Mouse (Mus musculus): Measurements from ENCODE around the gene Aga.
"Not testable (repeated sequence)": the region's sequence is repeated elsewhere in the genome, so short reads cannot be mapped to it uniquely, and the experiment has no call there.

Aga gene

DNA sequence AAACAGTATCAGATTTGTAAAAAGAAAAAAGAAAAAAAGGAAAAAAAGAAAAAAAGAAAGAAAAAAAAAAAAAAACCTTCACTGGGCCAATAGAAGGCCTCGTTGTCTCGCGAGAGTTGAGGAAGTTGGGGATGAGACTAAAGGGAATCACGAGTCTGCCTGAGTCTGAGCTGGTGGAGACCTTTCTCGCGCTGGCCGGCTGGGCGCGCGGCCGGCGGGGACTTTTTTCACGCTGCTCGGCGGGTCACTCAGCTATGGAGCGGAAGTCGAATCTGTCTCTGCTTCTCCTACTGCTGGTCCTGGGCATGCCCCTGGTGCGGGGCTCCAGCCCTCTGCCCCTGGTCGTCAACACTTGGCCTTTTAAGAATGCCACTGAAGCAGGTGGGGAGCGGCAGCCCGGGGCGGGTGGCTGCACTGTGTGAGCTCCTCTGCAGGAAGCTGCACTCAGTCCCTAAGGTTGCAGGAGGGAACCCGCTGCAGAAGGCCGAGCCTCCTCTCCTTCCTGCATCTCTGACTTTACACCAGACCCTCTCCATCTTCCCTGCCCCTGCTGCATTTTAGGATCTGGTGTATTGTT, at the start of gene Aga:
Gene Aga, plus strand, starts transcription at position 177 of the 577 bp plus-strand sequence.
- peak; percentile 82 for DNase-seq (ENCODE audit: low read depth)

GRCm38 (mm10) chr8:53489063-53489462, 22.5 kb upstream of the Aga start:
- DNase-seq (ENCODE audit: low read depth) = no peak

DNA sequence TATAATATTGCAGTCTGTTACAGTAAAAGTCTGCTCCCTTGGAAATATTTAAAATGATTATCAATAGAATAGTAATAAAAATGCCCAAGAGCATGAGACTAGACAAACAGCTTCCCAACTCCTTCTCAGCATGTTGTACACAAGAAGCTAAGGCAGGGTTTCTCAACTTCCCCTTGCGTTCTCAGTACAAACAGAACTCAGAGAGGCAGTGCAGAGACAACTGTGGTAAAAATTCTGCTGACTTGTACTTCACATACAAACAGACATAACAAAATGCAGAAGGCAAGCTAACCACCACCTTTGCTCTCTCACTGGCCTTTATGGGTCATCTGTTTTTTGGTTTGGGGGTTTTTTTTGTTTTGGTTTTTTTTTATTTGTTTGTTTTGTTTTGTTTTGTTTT, 15.3 kb upstream of the Aga start:
- no peak for DNase-seq (ENCODE audit: low read depth)

DNA sequence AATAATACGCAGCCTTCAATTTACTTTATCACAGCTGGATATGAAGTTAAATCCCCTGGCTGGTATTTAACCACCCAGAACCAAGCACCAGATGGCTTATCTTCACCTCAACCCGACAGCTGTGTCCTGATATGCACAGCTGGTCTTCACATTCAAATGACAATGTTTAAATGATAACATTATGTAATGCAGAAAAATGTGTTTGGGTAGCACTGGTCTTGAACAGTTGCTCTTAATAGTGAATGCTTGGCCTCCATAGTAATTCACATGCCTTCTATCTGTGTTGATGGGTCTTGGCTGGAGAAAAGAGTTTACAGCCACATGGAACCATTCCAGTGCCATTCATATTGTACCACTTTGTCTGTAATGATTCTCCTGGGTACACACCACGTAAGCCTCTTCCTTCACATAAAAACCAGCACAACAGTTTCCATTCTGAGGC, 14.6 kb upstream of the Aga start:
- no peak for DNase-seq (ENCODE audit: low read depth)

DNA sequence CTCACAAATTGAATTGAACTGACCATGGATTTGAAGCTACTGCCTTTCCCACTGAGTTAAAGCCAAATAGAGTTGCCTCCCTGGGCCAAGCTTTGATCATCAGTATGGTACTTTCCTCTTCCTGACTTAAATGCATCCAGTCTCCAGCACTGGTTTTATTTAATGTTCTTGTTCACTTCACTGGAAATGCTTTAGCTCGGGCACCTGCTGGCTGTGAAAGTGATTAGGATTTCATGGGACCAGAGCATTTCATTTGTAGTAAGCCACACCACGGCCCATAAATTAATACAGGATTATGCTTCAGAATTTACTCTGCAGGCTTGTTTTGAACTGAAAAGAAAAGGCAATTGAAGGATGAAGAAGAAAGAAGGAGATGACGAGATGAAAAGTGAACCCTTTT, 26.5 kb downstream of the Aga start:
- DNase-seq (ENCODE audit: low read depth) = not testable (repeated sequence)

DNA sequence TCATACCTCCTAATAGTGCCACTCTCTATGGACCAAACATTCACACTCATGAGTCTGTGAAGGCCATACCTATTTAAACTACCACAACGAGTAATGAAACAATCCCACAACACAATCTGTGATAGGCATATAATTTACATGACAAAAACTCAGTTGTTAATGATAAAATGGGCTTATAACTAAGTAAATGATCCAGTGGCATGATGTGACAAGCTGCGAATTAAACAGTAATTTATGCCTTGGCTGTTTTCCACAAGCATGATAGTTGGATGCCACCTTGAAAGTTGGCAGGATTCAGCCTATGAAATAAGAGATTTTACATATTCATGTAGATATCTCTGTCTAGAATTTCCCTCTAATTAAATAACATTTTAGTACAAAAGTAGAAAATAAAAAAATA, 28.1 kb downstream of the Aga start:
- no peak for DNase-seq (ENCODE audit: low read depth)

GRCm38 (mm10) chr8:53562441-53563040, 51.0 kb downstream of the Aga start:
- no peak for DNase-seq (ENCODE audit: low read depth)

GRCm38 (mm10) chr8:53566223-53566622, 54.7 kb downstream of the Aga start:
- DNase-seq (ENCODE audit: low read depth) = no peak
